Mouse (Mus musculus): ENCODE results near the gene Acaa1a.
A peak's percentile ranks its signal among the peaks of the same experiment; 100 is the strongest.
"Not testable (repeated sequence)": the region's sequence is repeated elsewhere in the genome, so short reads cannot be mapped to it uniquely, and the experiment has no call there.

Acaa1a gene

DNA sequence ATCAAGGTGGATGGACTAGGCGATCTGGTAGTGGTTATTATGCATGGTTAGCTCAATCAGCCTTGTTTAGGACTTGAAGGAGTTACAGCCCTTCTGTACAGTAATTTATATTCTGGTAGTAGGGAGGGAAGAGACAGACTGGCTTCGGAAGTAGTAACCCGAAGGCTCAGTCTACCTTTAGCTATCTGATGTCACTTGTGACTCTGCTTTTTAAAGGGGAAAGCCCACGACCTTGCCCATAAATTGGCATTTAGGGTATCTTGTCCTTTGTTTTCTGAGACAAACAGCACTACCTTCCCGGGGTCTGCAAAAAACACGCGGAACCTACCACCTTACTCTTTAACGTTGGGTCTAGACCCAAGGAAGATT, 720 bp downstream of the Acaa1a start:
- no peak for DNase-seq (ENCODE audit: low spot score)

DNA sequence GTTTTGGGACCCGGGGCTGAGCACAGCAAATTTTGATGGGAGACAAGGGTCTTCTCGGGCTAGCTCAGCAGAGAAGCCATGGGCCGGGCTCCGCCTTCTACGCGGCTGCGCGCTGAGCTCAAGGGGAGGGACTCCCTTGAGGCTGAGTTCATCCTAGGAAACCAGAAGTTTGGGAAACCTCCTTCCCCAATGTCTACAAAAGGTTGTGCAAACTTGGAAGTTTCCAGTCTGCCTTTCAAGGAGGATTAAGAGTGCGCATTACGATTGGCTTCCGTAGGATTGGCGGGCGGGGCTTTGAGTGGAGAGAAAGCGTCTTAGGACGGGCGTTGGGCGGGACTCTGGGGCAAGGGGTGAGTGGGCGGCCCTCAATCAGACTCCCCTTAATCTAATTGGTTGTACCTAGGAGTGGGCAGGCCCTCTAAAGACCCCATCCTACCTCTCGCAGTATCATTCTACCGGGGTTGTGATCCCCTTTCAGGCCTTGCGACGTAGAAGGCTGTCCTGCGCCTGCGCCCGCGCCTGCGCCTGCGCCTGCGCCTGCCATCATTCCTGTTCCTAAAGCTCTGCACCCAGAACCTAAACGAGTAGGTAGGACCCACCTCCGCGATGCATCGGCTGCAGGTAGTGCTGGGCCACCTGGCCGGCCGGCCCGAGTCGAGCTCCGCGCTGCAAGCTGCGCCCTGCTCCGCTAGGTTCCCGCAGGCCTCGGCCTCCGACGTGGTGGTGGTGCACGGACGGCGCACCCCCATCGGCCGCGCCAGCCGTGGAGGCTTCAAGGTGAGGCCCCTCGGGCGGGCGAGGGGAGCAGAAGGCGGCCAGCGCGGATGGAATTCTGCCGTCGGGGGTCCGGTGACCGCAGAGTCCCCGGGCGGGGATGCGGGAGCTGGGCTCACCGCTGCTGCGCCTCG, 1.7 kb downstream of the Acaa1a start, which contains the start of gene Myd88:
Gene Myd88 (minus strand): TSS at position 503 of the 908 bp plus-strand sequence.
- DNase-seq (ENCODE audit: low spot score) = peak; percentile 88

DNA sequence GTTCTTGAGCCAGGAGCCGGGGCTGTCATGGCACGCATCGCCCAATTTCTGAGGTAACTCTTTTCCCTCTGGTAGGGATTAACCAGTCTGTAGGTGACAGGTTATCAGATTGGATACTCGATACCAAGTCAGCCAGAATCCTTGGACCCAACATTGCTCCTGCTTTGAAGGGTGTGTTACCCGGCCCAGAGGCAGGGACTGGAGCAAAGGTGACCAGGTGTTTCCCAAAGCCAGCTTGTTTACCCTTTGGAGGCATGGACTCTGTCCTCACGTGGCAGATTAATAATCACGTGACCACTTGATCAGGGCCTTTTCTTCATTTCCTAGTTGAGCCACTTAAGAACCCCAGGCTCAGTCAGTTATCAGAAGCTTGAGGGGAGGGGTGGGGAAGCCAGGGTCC, 3.3 kb downstream of the Acaa1a start:
- DNase-seq (ENCODE audit: low spot score) = no peak

DNA sequence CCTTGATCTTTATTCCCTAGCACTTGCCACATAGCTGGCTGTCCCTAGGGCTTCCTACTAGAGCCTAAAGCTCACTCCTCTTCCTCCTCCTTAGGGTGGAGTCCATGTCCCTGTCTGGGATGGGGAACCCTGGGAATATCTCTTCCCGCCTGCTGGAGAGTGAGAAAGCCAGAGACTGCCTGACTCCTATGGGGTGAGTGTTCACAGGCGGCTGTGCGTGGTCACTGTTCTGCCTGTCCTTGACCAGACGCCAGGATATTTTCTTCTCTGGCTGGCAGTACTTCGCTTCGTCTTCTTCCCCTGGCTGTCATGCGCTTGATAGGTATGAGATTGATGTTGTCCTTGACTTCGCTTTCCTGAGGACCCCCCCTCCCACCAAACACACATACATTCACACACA, 6.9 kb downstream of the Acaa1a start:
- no peak for DNase-seq (ENCODE audit: low spot score)

DNA sequence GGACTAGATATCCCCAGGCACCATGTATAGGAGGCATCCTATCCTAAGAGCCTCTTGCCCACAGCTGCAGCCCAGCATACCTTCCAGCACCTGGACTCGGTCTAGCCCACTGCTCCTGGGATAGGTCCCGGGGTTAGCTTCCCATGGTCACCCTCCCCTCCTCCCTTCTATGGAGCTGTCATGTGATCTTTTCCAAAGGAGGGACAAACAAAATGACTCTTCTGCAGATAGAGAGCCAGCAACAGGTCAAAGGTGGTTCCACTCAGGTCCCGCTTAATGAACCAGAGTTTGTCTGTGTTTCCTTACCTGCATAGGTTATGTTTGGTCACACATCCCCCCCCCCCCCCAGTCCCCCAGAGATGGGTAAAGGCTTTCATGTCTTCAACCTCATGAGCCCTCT, 11.1 kb downstream of the Acaa1a start:
- DNase-seq (ENCODE audit: low spot score) = no peak

DNA sequence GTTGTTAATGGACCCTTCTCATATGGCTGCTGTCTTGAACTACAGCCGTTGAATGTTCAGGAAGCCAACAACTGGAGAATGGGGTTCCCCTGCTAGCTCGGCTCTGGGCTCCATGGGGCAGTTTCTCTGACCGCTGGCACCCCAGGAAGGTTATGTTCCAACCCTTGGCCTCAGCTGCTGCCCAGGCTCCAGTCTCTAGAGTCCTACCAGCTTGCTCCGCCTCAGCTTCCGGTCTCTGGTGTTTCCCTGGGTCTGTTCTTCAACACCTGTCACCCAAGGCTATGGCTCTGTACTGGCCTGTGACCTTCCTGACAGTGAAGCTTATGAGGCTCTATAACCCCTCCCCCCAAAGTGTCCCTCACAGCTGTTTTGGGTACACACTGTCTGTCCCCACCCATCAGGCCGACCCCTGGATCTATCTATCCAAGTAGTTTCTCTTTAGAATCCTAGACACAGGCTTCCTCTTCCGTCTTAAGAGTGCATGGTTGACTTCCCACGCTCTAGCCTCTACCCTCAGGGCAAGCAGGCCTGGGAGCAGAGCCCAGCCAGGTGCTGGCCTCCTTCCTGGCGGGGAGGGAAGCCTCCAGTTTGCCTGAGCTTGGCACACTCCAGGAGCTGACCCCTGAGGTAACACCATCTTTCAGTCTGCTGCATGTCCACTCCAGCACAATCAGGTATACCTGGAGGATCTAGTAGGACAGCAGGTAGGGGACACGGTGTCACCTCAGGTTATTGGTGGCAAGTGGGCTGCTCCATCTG, 11.7 kb downstream of the Acaa1a start:
- DNase-seq (ENCODE audit: low spot score) = no peak

DNA sequence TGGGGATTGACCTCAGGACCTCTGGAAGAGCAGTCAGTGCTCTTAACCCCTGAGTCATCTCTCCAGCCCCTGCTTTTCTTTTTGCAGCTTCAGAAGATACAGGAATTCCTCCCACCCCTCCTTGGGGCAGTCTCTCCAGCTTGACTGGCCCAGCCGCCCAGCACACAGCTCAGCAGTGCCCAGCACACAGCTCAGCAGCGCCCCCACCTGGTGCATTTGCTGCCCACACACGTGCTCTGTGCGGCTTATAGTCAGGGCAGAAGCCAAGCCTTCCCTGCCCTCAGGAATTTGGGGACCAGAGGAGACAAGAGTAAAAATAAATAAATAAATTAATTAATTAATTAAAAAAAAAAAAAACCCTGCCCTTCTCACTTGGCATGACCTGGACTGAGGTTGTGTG, 12.6 kb downstream of the Acaa1a start:
- peak; percentile 86 for DNase-seq (ENCODE audit: low spot score)

DNA sequence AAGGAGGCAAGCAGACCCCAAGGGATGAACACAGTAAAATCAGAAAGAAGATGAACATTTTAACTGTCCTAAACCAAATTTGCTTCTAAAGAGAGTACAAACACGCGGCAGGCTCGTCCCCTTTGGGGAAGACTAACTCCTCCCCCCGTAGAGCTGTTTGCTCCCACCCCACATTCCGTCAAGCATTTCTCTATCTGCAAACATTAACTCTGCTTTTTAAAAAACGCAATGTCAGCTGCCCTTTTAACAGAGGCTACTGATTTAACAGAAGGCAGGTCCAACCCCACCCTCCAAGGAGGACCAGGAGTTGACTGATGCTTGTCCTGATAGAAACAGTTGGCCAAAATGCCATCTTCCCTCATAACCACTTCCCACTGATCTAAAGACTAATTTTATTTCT, 14.4 kb downstream of the Acaa1a start:
- no peak for DNase-seq (ENCODE audit: low spot score)

DNA sequence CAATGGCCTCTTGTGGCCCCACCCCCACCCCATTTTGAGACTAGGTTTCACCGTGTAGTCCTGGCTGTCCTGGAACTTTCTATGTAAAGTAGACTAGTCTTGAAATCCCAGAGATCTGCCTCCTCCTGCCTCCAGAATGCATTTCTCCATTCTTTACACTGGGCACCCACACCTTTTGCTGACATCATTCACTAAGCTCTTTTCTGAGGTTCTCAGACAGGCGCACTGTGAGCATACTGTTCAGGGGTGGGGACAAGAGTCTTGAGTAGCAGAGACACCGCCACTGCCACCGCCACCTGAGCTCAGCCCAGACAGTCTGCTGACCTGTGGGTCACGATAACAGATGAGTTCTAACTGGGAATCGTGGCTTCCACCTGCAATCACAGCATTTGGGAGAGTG, 16.5 kb downstream of the Acaa1a start:
- no peak for DNase-seq (ENCODE audit: low spot score)

DNA sequence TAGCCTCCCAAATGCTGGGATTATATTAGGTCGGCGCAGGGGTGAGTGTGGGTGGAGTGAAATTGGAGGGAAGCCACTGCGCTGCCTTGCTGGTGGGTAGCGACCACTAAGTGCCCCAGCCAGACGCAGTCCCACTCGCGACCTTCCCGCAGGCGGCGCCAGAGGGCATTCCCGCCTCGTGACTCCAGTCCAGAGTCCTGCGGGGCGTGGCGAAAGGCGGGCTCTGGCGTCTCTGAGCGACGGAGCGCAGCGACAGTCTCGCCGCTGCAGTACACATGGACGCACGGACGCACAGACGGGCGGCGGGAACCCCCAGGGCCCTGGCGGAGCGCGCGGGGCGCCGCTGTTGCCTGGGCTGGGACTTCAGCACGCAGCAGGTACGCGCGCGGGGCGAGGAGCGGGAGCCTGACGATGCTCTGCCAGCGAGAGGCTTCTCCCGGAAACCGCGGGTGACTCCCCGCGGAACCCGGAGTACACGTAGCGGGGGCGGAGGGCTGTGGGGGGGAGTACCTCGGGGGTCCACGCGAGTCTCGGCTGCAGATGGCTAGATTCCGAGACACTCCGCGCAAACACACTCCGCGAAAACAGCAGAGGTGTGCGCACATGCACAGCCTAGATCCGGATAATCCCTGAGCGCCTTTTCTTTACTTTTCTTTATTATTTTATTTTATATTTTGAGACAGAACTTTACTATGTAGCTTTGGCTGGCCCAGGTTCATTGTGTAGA, 18.0 kb downstream of the Acaa1a start, which contains the start of gene Xylb:
Gene Xylb (plus strand): TSS at position 51 of the 727 bp plus-strand sequence.
- DNase-seq (ENCODE audit: low spot score) = peak; percentile 95

DNA sequence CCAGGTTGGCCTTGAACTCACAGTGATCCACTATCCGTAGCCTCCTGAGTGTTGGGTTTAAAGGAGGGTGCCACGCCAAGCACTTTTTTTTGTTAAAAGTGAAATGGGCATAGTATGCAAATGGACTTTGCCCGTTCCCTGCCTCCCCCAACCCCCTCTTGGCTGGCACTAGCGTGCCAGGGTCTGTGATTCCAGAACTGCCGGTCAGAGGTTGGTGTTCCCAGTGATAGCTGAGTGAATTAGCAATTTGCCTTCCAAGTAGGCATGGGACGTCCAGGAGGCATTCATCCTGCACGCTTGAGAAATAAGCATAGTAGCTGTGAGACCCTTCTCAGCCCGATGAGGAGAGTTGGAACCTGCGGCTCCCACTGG, 18.6 kb downstream of the Acaa1a start:
- DNase-seq (ENCODE audit: low spot score) = no peak

DNA sequence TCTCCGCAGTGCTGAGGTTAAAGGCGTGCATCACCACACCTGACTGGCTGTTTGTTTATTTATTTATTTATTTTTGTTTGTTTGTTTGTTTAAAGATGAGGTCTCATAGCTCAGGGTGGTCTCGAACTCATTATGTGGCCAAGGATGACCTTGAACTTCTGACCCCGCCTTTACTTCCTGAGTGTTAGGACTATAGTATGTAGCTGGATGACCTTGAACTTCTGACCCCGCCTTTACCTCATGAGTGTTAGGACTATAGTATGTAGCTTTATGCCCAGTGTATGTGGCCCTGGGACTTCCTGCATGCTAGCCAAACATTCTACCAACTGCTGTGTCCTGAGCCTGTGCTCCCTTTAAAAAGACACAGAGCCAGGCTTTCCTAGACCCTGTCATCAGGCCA, 21.9 kb downstream of the Acaa1a start:
- DNase-seq (ENCODE audit: low spot score) = no peak

DNA sequence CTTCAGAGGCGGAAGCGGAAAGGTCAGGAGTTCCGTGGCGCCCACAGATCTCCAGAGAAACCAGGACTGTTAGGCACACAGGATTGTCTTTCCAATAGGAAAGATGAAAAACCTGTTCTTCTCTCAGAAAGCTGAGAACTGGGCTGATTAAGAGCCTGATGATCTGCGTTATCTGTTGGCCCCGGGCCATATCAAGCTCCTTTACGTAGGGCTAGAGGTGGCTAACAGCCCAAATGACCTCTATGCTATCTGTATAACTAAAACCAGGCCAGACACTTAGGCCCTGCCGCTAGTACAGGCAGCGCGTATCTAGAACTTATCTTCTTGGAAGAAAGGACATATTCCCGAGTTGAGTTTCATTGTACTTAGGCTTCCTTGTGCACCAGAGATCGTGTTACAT, 23.8 kb downstream of the Acaa1a start:
- DNase-seq (ENCODE audit: low spot score) = no peak

DNA sequence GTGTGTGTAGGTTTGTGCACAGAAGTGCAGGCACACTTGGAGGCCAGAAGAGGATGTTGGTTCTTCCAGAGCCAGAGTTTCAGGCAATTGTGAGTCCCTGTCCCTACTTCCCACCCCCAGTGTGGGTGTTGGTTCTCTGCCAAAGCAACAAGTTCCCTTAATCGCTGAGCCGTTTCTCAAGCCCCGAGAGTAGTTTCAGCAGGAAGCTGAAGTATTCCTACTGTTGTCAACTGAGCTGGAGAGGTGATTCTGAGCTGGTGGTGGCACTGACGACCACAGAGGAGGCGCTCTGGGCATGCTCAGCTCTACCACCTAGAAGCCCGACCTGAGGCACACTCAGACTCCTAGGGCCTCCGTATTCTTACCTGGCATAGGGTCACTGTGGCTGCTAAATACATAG, 25.8 kb downstream of the Acaa1a start, which contains the start of gene Slc22a14:
Gene Slc22a14 (minus strand): TSS at position 270 of the 400 bp plus-strand sequence.
- DNase-seq (ENCODE audit: low spot score) = no peak

DNA sequence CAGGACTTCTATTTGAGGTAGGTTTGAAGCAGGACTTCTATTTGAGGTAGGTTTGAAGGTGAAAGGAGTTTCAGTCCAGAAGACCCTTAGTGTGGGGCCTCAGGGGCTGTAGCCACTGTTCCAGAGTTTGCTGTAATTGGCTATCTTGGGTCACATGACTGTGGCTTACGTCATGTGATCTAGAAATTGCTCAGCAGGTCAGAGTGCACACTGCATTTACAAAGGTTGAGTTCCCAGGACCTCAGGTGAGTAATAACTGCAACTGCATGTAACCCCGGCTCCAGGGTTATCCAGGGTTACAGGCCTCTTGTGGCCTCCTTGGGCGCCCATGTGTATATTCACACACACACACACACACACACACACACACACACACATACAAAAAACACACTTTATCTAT, 28.9 kb downstream of the Acaa1a start:
- no peak for DNase-seq (ENCODE audit: low spot score)

DNA sequence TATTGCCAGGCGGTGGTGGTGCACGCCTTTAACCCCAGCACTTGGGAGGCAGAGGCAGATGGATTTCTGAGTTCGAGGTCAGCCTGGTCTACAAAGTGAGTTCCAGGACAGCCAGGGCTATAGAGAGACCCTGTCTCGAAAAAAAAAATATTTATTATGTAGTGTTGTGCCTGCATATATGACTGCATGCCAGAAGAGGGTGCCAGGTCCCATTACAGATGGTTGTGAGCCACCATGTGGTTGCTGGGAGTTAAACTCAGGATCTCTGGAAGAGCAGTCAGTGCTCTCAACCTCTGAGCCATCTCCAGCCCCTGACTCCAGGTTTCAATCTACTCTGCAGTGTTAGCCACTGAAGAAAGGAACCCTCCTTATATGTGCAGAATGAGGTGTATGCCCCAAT, 31.3 kb downstream of the Acaa1a start:
- not testable (repeated sequence) for DNase-seq (ENCODE audit: low spot score)

DNA sequence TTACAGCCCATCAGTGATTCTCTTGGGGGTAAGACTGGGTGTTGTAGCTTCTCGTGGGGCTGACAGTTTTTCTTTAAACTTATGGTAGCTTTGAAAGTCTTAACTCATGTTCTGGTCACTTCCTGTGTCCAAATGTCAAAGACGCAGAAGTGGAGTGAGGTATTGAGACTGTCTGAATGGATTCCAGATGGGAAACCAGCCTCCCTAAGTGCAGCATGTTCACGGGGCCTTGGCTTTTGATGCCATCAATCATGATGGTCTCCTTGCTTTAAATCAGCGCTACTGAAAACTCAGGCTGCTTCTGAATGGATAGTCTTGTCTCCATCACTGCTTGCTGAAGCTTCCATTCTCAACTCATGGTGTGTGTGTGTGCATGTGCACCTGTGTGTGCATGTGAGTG, 31.8 kb downstream of the Acaa1a start:
- DNase-seq (ENCODE audit: low spot score) = no peak

DNA sequence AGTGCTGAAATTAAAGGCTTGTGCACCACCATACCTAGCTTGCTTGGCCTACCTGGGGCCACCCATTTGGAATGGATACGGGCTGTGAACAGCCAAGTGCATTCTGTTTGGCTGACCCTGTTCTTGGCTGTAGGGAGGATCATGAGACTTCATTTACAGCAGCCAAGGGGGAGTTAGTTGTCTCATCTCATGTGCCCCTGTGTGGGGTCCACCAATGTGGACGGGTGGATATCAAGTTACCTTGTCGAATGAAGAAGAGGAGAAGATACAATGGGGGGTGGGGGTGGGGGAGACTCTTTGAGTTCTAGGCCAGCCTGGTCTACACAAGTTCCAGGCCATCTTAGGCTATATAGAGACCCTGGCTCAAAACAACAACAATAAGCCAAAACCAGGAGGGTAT, 35.5 kb downstream of the Acaa1a start:
- no peak for DNase-seq (ENCODE audit: low spot score)

DNA sequence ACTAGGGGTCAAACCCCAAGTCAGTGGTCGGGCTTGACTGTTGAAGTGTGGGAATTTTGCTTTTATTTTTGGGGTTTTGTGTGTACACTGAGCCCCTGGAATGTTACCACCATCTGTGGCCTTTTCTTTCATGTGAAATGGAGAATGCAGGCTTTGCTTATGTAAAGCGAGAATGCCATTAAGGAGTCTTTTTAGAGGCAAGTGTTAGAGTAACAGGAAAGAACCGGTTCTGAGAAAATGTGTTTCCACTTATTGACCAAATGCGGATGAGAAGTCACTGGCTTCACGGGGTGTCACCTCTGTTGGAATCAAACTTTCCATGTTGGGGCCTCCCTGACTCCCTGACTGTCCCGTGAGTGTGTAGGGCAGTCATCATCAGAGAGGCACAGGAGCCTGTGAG, 36.1 kb downstream of the Acaa1a start:
- no peak for DNase-seq (ENCODE audit: low spot score)

DNA sequence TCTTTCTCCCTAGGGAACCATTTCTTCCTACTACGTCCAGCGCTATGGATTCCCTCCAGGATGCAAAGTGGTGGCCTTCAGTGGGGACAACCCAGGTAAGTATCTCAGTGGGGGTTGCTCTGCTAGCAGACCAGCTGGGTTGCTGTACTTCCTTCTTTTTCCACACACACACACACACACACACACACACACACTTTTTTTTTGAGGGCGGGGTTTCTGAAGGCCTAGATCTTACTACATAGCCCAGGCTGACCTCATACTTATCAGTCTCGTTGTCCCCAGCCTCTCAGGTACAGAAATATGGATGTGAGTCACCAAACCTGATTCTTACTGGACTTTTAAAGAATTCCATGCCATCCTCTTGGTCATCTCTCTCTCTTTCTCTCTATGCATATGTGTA, 38.8 kb downstream of the Acaa1a start:
- no peak for DNase-seq (ENCODE audit: low spot score)

DNA sequence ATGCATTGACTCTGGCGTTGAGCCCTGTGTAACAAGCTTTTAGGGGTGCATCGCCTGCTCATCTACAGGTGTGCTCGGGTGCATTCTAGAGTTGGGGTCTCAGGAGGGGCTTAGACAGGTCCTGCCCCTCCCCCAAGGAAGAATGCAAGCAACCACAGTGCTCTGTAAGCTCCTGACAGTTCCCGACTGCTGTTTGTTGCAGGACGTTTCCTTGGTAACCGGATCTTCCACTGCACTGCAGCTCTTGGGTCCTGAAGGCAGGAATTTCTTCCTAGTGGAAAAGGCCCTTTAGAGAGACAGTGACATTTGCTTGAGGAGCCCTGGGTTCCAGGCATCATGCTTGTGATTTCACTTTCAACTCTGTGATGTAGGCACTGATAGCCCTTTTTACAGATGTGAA, 43.1 kb downstream of the Acaa1a start:
- DNase-seq (ENCODE audit: low spot score) = no peak

DNA sequence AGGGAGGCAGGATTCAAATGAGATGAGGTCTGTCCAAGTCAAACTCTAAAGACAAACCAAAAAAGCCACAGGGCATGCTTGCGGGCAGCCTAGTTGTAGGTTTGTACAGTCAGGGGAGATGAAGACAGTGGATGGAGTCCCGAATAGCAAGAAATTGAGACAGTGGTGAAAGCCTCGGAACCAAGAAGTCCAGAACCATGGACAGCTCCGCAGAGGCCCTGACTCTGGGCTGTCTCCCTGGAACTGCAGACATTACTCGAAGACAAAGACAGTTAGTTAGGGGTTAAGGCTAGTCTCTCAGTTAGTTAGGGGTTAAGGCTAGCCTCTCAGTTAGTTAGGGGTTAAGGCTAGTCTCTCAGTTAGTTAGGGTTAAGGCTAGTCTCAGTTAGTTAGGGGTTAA, 49.5 kb downstream of the Acaa1a start:
- peak; percentile 46 for DNase-seq (ENCODE audit: low spot score)

DNA sequence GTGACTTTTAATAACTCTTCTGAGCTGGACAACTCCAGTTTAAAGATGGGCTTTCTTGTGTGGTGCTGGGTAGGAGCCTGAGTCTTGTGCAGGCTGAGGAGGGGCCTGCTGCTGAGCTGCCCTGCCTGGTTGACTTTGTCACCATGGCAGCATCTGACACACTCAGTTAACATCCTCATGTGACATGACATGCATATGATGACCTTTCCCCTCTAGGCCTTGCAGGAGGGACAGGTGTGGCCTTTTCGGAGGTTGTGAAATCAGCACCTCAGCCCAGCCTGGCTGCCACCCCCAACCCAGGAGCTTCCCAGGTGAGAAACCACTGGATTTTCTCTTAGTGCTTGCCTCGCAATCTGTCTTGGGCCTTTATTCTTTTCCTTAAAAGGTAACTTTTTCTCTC, 50.7 kb downstream of the Acaa1a start:
- no peak for DNase-seq (ENCODE audit: low spot score)

Measured in retina, embryonic 14.5 days (tissue).